Mouse (Mus musculus) 416B (cell line): ENCODE data around the gene Map2k3.

Source experiments
- DNase-seq: peaks from one replicate; pipeline ENCODE4 v3.0.0; 2011; ENCODE audit warnings: low read depth

Gene Map2k3

DNA sequence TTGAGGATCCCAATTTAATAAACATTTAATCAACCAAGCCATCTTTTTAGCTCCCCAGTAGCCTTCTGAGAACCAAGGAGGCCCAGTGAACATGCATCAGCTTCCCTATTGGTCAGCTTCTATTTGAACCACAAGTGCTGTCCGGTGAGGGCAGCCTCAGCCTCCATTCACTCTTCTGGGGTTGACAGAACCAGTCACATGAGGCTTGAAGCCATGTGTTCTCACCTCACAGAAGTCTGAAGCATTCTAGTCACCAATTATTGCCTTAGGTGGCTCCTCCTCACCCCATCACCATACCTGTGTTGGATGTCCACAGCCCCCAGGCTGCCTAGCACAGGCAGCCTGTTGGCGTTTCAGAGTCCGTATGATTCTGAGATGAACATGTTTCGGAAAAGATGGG, 27.1 kb downstream of the Map2k3 start:
- DNase-seq = no peak

DNA sequence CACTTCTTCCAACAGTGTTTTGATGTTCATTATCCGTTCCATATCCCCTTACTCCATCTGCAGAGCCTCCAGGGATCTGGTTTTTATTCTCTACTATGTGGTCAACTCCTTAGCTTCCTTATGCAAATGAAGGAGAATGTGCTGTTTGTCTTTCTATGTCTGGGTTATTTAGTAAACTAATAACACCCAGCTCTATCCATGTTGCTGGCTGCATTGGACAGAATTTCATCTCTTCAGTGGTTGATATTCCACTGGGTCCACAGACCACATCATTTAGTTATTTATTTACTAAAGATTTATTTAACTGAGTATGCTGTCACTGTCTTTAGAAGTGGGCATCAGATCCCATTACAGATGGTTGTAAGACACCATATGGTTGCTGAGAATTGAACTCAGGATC, 29.3 kb downstream of the Map2k3 start:
- no peak for DNase-seq

DNA sequence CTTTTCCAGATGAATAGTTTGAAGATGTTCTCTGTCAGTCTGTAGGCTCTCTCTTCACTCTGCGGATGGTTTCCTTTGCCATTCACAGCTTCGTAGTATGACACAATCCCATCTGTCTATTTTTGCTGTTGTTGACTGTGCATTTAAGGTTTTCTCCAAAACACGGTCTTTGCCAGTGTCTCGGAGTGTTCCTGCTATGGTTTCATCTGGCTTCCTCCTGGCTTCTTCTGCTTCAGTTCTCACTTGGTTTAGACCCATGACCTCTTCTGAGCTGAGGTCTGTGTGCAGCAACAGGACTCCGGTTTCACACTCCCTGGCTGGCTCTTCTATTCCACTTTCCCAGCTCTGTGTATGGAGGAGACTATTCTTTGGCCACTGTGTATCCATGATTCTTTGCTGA, 30.9 kb downstream of the Map2k3 start:
- no peak for DNase-seq

DNA sequence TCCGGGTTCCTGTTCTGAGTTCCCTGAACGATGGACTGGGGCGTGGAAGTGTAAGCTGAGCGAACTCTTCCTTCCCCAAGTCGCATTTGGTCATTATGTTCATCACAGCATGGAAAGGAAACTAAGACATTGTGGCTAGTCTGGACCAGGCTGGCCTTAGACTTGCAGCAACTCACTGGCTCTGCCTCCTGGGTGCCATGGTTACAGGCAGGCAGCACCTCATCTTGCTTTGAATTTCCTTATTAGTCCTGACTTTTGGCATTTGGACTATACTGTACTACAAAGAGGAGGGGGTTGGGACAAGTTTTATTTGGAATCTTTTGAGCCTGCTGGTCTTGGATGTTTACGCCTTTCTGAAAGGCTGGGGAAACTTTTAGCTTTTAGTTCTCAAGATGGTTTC, 35.1 kb downstream of the Map2k3 start:
- DNase-seq = no peak

DNA sequence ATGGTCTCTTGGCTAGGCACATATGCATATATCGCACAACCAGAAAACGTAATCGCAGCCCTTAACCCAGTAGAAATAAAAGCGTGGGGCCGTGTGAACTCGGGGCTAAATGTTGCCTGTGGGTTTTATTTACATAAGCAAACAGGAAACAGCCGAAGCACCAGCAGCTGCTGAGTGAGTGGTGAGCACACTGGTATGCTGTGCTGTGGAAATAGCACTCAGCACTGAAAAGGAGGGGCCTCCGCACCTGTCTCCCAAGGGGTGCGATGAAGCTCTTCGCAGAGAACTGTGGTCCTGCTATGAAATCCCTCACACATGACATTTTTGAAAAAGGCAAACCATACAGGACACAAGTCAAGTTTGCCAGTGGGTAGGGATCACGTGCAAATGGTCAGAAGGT, 43.3 kb downstream of the Map2k3 start:
- DNase-seq = no peak

DNA sequence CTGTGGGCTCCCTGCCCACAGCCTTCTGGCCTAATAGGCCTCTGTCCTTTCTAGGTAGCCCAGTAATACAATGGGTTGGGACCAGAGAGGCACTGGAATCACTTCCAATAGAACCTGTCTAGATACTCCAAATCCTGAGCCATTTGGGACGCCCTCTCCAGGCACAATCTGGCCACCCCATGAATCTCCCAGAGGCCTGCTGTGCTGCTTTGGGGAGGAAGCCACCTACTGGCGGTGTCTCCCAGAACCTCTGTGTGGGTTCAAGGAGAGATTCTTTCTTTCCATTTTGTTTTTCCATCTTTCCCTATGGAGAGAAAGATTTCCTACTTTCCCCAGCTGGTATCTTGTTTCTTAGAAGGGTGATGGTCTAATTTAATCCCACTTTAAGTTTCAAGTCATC, 44.4 kb downstream of the Map2k3 start:
- DNase-seq = peak; percentile 12

DNA sequence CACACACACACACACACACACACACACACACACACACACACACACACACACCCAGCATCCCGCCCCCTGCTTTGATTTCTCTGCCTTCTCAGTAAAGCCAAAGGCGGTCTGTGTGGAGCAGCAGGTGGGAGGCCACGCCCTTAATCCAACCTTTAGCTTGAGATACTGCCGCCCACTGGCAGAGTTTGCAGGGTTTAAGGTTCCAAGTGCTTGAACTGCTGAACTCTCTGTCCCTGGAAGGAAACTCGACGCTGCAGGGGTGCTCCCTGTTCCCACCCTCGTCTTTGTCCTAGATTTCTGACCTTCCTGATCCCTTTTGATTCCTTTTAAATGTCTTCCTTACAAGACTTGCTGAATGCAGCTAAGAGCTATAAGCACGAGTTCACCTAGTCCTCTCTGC, 44.9 kb downstream of the Map2k3 start:
- DNase-seq = peak; percentile 66

DNA sequence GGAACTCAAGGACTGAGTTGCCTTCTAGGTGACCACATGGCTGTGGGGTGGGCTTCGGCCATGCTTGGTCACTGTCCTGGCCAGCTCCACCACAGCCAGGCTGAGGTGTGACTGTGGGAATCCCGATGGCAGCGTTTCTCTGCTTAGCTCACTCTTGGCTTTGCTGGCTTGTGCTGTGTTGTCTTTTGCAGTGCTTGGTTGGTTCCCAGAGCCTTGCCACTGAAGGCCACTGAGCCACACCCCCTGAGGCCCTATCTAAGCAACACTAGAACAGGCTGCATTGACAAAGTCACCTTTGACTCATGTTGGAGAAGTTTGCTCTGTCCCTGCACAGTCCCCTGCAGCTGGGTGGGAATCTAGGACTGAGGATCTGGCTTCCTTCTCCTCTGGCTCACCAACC, 45.3 kb downstream of the Map2k3 start:
- no peak for DNase-seq

DNA sequence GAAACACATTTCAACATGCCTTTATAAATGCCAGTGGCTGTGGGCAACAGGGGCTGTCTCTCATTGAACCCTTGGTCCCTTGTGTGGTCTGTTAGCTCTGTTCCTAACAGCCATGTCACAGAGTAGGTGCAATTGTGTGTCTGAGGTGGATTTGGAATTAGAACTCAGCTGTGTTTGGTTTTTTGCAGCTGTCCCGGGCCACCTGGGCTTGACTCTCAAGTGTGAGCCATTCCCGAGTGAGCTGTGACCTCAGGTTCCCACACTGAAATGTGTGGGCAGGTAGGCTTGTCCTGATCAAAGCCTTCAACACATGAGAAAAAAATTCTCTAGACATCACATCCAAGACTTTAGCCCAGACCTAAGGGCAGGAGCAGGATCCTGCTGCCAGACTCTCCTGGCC, 46.8 kb downstream of the Map2k3 start:
- DNase-seq = no peak

DNA sequence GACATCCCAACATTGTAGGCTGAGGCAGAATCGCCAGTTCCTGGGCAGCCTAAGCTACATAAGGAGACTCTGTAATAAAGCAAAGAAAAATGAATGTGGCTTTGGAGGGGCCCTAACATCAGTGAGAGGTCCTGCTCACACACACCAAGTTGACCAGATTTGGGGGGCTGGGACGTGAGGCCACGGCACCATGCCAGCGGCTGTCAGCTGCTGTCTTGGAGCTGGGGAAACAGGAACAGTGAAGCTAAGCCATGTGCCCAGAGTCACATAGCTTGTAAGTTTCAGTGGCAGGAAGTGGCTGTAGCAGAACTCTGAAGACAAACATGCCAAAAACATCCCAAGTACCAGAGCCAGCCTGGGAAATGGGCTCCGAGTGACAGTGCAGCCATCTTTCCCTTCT, 48.0 kb downstream of the Map2k3 start:
- DNase-seq = no peak

DNA sequence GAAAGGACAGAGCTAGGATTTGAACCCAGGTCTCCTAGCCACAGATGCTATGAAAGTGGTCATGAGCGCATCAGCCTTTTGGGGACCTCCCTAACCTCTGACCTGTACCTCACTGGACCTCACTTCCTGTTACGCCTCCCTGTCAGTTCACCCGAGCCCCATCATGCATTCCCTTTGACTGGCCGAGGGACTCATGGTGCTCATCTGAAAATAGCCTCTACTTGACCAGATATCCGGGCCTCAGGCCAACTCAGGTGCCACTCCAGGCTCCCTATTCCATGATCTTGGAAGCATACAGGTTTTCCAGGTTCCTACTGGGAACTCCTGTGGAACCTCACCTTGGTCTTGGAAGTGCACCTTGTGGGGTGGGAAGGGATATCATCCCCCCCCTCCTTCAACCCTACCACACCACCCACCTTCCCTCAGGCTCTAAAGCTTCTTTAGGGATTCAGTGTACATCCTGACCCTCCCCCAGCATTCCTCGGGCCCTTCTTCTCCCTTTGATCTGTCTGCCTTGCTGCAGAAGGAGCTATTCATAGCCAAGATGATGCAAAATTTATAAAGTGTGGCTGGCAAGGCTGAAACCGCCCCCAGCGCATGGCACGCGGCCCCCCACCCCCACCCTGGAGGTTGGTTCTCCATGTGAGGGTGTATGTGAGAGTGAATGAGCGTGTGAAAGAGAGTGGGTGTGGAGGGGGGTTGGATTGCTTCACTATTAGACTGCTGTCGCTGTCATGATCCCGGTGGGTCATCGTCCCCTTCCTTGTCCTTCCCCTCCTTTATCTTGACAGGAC, 50.1 kb downstream of the Map2k3 start:
- no peak for DNase-seq

DNA sequence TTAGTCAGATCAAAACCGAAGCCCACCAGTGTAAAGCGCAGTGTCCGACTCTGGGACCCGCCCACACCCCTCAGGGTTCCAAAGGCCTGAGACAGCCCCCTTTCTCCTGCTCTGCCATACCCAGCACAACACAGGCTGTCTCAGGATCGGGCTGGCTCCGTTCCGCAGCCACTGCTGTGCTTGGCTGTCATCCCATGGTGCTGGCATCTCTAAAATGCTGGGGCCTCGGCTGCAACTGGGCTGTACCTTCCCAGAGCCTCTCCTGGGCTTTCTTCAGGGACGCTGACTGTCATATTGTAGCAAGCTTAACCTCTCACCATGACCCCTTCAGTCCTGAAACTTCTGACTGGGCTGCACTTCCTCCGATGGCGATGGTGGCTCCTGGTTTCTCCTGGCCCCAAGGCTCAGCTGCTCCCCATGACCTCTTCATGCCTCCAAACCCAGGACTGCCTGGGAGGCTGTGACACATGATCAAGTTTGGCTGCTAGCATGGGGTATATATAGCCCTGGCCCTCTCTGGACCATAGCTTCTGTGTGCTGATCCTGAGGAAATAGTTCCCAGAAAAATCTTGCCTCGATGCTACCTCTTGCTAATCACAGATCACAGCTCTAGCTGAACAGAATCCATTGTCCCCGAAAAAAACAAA, 53.2 kb downstream of the Map2k3 start:
- DNase-seq = no peak

DNA sequence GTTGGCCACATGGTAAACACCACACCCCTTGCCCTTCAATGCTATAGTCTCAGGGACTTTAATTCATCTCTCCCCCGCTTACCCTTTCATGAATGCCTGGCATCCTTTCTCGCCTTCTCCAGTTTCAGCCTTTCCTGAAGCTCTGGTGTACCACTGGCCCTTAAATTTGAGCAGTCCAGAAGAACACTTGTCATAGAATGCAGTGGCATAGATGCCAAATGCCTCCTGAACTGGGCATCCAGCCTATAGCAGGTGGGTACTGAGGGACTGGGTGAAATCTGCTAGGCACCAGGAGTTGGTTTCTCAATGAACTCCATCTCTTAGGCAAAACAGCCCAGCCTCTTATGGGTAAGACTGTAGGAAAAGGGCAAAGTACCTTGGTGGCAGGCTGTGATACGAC, 58.6 kb downstream of the Map2k3 start:
- no peak for DNase-seq
